Mouse (Mus musculus): ENCODE results near the gene Fbxo17. TPM values are rescaled to one million over a fixed set of nuclear protein-coding genes. Genes with fewer than 3 reads are reported as not detected.

Gene Fbxo17
- polyA plus RNA-seq, 1 experiment from 2014 or later, result 21.6 TPM

DNA sequence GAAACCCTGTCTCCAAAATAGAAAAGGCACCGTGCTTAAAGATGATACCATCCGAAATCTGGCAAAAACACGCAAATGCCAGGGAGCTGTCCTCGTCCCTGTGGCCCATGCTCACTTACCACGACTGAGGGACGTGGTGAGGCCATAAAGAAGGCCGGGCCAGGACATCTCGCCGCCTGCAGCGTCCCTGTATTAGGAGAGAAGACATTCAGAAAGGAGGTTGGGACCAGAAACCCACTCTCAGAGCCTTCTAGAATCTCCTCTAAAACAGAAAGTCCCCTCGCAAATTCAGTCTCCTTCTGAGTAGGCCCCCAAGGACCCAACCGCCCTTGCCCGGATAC, 24.7 kb downstream of the Fbxo17 start:
- H3K9me3 ChIP-seq, result no peaks in the 10 kb centered on the region
- H3K4me2 ChIP-seq, result peak overlapping the region; percentile 87
- peaks cover 18% of the 10 kb centered on the region for H3K4me1 ChIP-seq
- H3K9ac ChIP-seq, result peak overlapping the region; percentile 88
- ATAC-seq (ENCODE audit: insufficient number of reproducible peaks, insufficient read depth, low FRiP score, low TSS enrichment, low read depth), result no peak
- peaks cover 63% of the 10 kb centered on the region for H3K36me3 ChIP-seq
- H3K27me3 ChIP-seq, result no peaks in the 10 kb centered on the region
- WGBS, result 1% methylated on average over 13 of the region's 13 CpGs
- H3K4me3 ChIP-seq, result peak overlapping the region; percentile 78
- peak overlapping the region; percentile 71 for H3K27ac ChIP-seq

DNA sequence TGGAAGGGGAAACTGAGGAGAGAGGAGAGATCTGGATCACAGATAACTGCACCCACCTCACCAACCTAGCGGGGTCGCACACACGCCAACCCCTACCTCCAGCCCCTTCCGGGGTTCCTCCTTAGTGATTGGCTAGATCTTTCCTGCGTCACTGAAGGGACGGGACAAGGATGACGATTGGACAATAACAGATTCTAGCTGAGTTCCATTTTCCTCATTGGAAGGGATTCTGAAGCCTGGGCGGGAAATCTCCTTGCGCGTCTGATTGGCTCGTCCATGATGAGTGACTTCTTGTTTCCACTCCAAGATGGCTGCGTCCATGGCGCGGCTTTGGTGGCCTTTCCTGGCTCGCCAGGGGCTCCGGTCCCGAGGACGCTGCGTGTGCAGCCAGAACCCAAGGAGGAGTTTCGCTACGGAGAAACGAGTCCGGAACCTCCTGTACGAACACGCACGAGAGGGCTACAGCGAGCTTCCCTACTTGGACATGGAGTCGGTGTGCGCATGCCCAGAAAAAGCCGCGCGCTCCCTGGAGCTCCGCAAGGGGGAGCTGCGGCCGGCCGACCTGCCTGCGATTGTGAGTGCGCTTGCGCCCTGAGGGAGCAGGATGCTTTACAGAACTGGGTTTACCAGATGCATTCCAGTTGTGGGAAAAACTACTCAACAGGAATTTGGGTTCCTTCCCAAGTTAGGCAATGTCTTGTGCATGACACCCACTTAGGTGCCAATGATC, 25.3 kb downstream of the Fbxo17 start, which contains the start of the genes Mrps12 and Sars2:
TSS of gene Mrps12 (minus strand) at position 112 of the 730 bp plus-strand sequence.
TSS of gene Sars2 (plus strand) at position 284 of the 730 bp plus-strand sequence.
- no peaks in the 10 kb centered on the region for H3K27me3 ChIP-seq
- H3K4me2 ChIP-seq, result peak within 1 kb of the TSS; percentile 87
- ATAC-seq (ENCODE audit: insufficient number of reproducible peaks, insufficient read depth, low FRiP score, low TSS enrichment, low read depth), result peak; percentile 97
- H3K36me3 ChIP-seq, result peaks cover 63% of the 10 kb centered on the region
- H3K27ac ChIP-seq, result peak within 1 kb of the TSS; percentile 87
- H3K4me3 ChIP-seq, result peak within 1 kb of the TSS; percentile 78
- H3K9me3 ChIP-seq, result no peaks in the 10 kb centered on the region
- under 1% methylated on average over 39 of the region's 39 CpGs for WGBS
- peaks cover 18% of the 10 kb centered on the region for H3K4me1 ChIP-seq
- peak within 1 kb of the TSS; percentile 88 for H3K9ac ChIP-seq

DNA sequence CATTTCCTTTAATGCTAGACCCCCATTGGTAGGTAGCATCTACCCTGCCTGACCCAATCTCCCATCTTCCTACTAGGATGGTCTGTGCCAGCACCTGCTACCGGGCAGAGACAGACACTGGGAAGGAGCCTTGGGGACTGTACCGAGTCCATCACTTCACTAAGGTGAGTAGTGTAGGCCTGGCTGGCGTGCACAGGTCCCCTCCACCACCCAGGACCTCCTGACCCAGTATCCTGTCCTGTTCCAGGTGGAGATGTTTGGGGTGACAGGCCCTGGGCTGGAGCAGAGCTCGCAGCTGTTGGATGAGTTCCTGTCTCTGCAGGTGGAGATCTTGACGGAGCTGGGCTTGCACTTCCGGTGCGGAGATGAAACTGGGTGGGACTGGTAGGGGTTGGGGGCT, 33.3 kb downstream of the Fbxo17 start:
- Histone ChIP-seq H3K4me1 (peaks cover 12% of the 10 kb centered on the region), H3K36me3 (peaks cover 65% of the 10 kb centered on the region), H3K27me3 (no peaks in the 10 kb centered on the region), H3K4me2 (no peak overlapping the region), H3K9ac (0 out of 2 replicates have a peak overlapping the region, but pooled peaks have one; percentile 1), H3K27ac (no peak overlapping the region), H3K4me3 (no peak overlapping the region), H3K9me3 (no peaks in the 10 kb centered on the region)
- ATAC-seq (ENCODE audit: insufficient number of reproducible peaks, insufficient read depth, low FRiP score, low TSS enrichment, low read depth), result no peak
- 92% methylated on average over 7 of the region's 7 CpGs for WGBS

DNA sequence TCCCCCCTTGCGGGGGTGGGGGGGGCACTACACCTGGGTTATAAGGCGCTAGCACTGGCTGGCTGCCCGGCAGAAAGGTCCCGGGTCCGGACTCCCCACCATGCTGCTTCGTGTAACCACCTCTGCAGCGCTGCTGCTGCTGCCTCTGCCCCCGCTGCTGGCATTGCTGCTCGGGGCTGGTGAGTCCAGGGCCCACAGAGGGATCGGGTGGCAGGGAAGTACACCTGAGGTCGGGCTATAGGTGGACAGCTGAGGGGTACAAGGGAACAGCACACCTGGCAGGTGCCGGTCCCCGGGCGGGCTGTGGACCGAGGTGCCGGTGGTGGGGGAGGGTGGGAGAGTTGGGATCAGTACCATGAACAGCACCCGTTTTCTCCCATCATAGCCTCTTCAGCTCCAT, 39.5 kb downstream of the Fbxo17 start, which contains the start of gene Ccer2:
TSS of gene Ccer2 (plus strand) at position 96 of the 400 bp plus-strand sequence.
- no peaks in the 10 kb centered on the region for H3K9me3 ChIP-seq
- WGBS, result 2% methylated on average over 17 of the region's 17 CpGs
- 0 out of 2 replicates have a peak within 1 kb of the TSS, but pooled peaks have one; percentile 12 for H3K4me3 ChIP-seq
- peaks cover 19% of the 10 kb centered on the region for H3K27me3 ChIP-seq
- ATAC-seq (ENCODE audit: insufficient number of reproducible peaks, insufficient read depth, low FRiP score, low TSS enrichment, low read depth), result peak; percentile 39; the same call in 1 of the 2 replicates
- H3K36me3 ChIP-seq, result peaks cover 52% of the 10 kb centered on the region
- no peak within 1 kb of the TSS for H3K9ac ChIP-seq
- H3K4me1 ChIP-seq, result peaks cover 13% of the 10 kb centered on the region
- H3K4me2 ChIP-seq, result peak within 1 kb of the TSS; percentile 41
- H3K27ac ChIP-seq, result no peak within 1 kb of the TSS

DNA sequence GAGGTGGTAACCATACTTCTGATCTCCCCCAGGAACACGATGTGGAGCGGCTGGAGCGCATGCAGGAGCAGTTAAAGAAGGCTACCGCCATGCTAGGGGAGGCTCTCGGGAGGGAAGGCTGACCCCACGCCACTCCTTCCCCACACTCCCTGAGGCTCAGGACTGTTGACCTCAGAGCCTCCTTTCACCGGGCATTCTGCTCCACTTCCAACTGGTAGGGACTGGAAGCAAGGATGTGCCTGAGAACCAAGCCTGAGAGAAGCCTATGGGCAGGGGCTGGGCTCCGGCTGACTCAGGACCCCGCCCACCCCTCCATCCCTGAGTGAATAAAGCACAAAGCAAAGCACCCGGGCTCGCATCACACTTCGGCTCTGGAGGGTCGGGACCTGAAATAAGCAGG, 42.0 kb downstream of the Fbxo17 start:
- no peak overlapping the region for H3K27ac ChIP-seq
- peaks cover 19% of the 10 kb centered on the region for H3K27me3 ChIP-seq
- 78% methylated on average over 13 of the region's 13 CpGs for WGBS
- H3K9ac ChIP-seq, result no peak overlapping the region
- peaks cover 55% of the 10 kb centered on the region for H3K36me3 ChIP-seq
- no peak overlapping the region for H3K4me2 ChIP-seq
- H3K4me1 ChIP-seq, result peaks cover 13% of the 10 kb centered on the region
- ATAC-seq (ENCODE audit: insufficient number of reproducible peaks, insufficient read depth, low FRiP score, low TSS enrichment, low read depth), result no peak
- no peaks in the 10 kb centered on the region for H3K9me3 ChIP-seq
- no peak overlapping the region for H3K4me3 ChIP-seq

DNA sequence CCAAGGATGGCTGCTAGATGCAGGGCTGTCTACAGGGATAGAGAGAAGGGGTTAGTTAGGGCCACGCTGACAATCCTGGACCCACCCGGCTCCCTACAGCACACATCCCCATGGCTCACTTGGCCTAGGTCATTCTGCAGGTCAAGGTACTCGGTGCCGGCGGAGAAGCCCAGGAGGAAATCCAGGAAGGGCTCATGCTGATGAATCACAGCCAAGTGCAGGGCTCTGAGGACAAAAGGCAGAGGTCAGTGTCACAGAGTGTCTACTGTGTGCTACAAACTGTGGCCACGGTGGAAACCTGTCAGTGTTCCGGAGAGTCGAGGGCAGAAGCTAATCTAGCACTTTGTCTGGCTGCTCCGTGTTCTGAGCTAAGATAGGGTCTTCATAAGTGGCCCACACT, 45.3 kb downstream of the Fbxo17 start:
- Histone ChIP-seq H3K27me3 (peaks cover 1% of the 10 kb centered on the region), H3K36me3 (peaks cover 48% of the 10 kb centered on the region), H3K4me2 (no peak overlapping the region), H3K4me3 (no peak overlapping the region), H3K27ac (no peak overlapping the region), H3K9me3 (no peaks in the 10 kb centered on the region), H3K9ac (no peak overlapping the region), H3K4me1 (peaks cover 12% of the 10 kb centered on the region)
- ATAC-seq (ENCODE audit: insufficient number of reproducible peaks, insufficient read depth, low FRiP score, low TSS enrichment, low read depth), result no peak
- WGBS, result 93% methylated on average over 9 of the region's 9 CpGs

DNA sequence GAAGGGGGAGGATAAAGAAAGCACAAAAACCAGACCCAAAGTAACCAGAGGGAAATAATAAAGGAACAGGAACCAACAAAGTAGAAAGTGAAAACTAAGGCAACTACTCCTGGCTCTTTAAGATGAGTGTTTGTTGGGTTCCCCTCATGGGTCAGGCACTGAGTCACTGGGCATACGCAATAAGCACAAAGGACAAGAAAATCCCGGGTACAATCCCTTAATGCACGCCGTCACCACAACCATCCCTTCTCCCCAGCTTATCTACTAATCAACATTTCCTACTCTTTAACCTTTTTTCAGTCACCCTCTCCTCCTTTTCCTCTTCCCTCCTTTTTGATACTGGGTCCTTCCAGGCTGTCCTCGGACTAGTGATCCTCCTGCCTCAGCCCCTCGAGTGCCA, 48.6 kb downstream of the Fbxo17 start:
- no peaks in the 10 kb centered on the region for H3K9me3 ChIP-seq
- H3K4me3 ChIP-seq, result peak overlapping the region; percentile 83; the same call in 1 of the 2 replicates
- WGBS, result 83% methylated on average over 6 of the region's 6 CpGs
- peaks cover 24% of the 10 kb centered on the region for H3K4me1 ChIP-seq
- H3K27me3 ChIP-seq, result no peaks in the 10 kb centered on the region
- H3K4me2 ChIP-seq, result peak overlapping the region; percentile 73
- H3K27ac ChIP-seq, result no peak overlapping the region
- H3K36me3 ChIP-seq, result peaks cover 29% of the 10 kb centered on the region
- ATAC-seq (ENCODE audit: insufficient number of reproducible peaks, insufficient read depth, low FRiP score, low TSS enrichment, low read depth), result no peak
- peak overlapping the region; percentile 75; the same call in 1 of the 2 replicates for H3K9ac ChIP-seq

DNA sequence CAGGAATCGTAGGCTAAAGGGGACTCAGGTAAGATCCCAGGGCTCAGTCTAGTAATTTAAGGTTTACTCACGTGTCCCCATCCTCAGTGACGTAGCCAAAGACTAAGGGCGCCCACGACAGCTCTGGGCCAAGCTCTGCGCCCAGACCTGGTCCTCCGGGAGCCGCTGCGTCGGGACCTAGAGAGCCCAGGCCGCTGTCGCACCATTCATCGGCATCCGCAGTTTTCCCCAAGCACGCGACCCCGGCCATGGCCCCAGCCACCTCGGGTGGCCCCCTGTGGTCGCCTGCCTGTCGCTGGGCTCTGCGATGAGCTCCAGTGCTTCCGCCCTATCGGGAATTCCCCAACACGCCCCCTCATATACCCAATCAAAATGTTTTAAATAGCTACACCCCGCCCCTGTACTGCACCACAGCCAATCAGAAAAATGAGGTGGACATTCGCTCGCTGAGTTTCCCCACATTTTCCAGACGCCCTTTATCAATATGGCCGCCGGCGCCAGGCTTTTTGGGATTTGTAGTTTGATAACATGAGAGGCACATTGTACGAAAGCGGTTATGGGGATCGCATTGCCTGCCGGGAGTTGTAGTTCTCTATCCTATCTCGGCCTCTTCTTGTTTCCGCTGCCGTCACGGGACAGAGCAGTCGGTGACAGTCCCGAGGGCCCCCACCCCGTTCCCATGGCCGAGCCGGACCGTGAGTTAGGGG, 49.7 kb downstream of the Fbxo17 start, which contains the start of gene Sirt2:
TSS of gene Sirt2 (plus strand) at position 563 of the 707 bp plus-strand sequence.
- ATAC-seq (ENCODE audit: insufficient number of reproducible peaks, insufficient read depth, low FRiP score, low TSS enrichment, low read depth), result peak; percentile 96
- Histone ChIP-seq H3K4me2 (peak within 1 kb of the TSS; percentile 76), H3K27me3 (no peaks in the 10 kb centered on the region), H3K9ac (peak within 1 kb of the TSS; percentile 78), H3K27ac (no peak within 1 kb of the TSS), H3K36me3 (peaks cover 18% of the 10 kb centered on the region), H3K4me1 (peaks cover 24% of the 10 kb centered on the region), H3K4me3 (peak within 1 kb of the TSS; percentile 83), H3K9me3 (no peaks in the 10 kb centered on the region)
- WGBS, result under 1% methylated on average over 45 of the region's 45 CpGs

DNA sequence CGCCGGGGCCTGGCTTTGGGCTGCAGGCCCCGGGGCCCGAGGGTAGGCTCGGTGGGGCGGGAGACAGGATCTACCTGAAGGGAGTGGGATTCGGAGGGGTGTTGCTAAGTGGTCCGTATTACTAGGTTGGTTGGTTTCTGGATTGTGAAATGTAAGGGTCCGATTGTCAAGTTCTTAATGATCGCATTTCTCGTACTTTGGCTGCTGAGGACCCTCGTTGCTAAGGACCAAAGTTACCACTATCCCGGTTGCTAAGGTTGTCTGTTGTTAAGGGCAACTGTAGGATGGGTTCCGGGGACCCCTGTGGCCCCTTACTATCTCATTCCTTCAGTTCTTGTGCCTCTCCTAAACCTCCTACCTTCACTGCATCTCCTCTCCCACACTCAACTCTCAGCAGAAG, 50.3 kb downstream of the Fbxo17 start:
- Histone ChIP-seq H3K4me2 (peak overlapping the region; percentile 76), H3K36me3 (peaks cover 14% of the 10 kb centered on the region), H3K27ac (no peak overlapping the region), H3K4me3 (peak overlapping the region; percentile 83), H3K4me1 (peaks cover 24% of the 10 kb centered on the region), H3K27me3 (no peaks in the 10 kb centered on the region), H3K9ac (peak overlapping the region; percentile 78), H3K9me3 (no peaks in the 10 kb centered on the region)
- peak; percentile 8; the same call in 1 of the 2 replicates for ATAC-seq (ENCODE audit: insufficient number of reproducible peaks, insufficient read depth, low FRiP score, low TSS enrichment, low read depth)
- WGBS, result 6% methylated on average over 14 of the region's 14 CpGs

DNA sequence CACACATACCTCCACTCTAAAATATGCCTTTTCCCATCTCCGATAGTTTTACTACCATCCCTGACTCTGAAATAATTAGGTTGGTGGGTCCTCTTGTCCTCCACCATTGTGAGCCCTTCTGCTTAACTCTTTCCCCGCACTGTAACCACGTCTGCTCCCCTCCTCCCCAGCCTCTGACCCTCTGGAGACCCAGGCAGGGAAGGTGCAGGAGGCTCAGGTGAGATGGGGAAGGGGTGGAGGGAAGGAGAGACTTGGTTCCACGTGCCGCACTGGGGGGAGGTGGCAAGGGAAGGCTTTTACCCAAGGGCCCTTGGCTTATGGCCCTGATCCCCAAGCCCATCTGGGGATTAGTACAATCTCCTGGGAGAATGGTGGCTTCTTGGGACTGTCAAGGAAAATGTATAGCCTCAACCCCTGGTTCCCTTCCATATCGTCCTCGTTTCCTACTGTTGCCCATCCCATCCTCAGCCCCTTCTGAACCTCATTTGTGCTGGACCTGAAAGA, 50.9 kb downstream of the Fbxo17 start, which contains the start of gene Nfkbib:
TSS of gene Nfkbib (minus strand) at position 51 of the 504 bp plus-strand sequence.
- peak within 1 kb of the TSS; percentile 78 for H3K9ac ChIP-seq
- H3K36me3 ChIP-seq, result peaks cover 14% of the 10 kb centered on the region
- peak within 1 kb of the TSS; percentile 76 for H3K4me2 ChIP-seq
- peaks cover 24% of the 10 kb centered on the region for H3K4me1 ChIP-seq
- 54% methylated on average over 7 of the region's 7 CpGs for WGBS
- no peak for ATAC-seq (ENCODE audit: insufficient number of reproducible peaks, insufficient read depth, low FRiP score, low TSS enrichment, low read depth)
- no peak within 1 kb of the TSS for H3K27ac ChIP-seq
- no peaks in the 10 kb centered on the region for H3K27me3 ChIP-seq
- H3K4me3 ChIP-seq, result peak within 1 kb of the TSS; percentile 83
- H3K9me3 ChIP-seq, result no peaks in the 10 kb centered on the region

DNA sequence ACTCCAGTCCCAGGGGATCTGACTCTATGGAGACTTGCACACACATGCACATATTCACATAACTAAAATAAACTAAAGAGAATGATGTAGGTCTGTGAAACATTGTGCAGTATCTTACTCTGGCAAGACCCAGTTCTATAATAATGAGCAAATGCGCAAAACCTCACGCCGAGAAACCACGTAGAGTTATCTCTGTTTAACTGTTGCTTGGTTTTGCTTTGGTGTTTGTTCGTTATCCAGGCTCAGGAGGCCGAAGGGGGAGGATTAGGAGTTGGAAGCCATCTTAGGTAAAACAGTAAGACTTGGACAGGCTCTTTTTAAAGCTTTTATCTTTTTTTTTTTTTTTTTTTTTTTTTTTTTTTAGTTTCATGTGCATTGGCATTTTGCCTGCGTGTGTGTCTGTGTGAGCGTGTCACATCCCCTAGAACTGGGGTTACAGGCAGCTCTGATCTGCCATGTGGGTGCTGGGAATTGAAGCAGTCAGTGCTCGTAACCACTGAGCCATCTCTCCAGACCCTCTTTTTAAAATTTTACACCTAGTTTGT, 52.9 kb downstream of the Fbxo17 start:
- H3K4me2 ChIP-seq, result no peak overlapping the region
- ATAC-seq (ENCODE audit: insufficient number of reproducible peaks, insufficient read depth, low FRiP score, low TSS enrichment, low read depth), result no peak
- H3K9me3 ChIP-seq, result no peaks in the 10 kb centered on the region
- no peak overlapping the region for H3K9ac ChIP-seq
- H3K4me1 ChIP-seq, result peaks cover 24% of the 10 kb centered on the region
- no peaks in the 10 kb centered on the region for H3K27me3 ChIP-seq
- H3K4me3 ChIP-seq, result no peak overlapping the region
- H3K27ac ChIP-seq, result no peak overlapping the region
- peaks cover 16% of the 10 kb centered on the region for H3K36me3 ChIP-seq
- 92% methylated on average over 9 of the region's 9 CpGs for WGBS
